Mouse (Mus musculus) left cerebral cortex, postnatal 10 days (tissue): ENCODE results near the gene Gm42420. TPM values are rescaled to one million over a fixed set of nuclear protein-coding genes. Genes with fewer than 3 reads are reported as not detected.

Experiments
- DNase-seq, 2 experiments: peaks; one replicate each; pipeline ENCODE4 v3.0.0; 2021 to 2022; ENCODE audit warnings: low spot score in 2 of 2, mixed read lengths in 1 of 2; ENCODE audit errors: extremely low spot score in 1 of 2
- intact Hi-C: fragments of 180-260 bp; cut with DNase I; formaldehyde crosslinking; loops from one replicate; pipeline ENCODE4 v1.15.1; 2025
- total RNA-seq, 2 experiments: library from RNA; stranded (reverse); gene quantifications; 2 replicates each; pipeline ENCODE4 v1.2.3; 2021

Gene Gm42420
- total RNA-seq: not detected

DNA sequence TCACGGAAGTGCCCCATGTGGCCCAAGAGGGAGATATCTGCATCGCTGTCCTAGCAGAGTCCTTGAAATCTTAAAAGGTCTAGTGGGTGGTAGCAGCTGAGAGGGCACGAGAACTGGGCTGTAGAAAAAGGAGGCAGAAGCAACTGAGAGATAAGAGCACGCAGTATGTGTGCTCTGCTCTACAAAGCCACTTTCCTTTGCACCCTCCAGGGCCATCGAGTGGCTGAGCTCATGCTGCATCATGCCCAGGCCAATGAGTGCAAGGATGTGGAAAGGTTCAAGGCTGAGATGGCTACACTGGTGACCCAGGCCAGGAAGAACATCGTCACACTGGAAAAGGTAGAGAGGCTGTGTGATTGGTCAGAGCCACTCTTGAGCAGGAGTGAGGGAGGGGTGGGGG, at the start of gene Gm42420:
Gene Gm42420, plus strand, starts transcription at position 237 of the 400 bp plus-strand sequence.
- DNase-seq: no peak
- intact Hi-C loops: no loop called here

DNA sequence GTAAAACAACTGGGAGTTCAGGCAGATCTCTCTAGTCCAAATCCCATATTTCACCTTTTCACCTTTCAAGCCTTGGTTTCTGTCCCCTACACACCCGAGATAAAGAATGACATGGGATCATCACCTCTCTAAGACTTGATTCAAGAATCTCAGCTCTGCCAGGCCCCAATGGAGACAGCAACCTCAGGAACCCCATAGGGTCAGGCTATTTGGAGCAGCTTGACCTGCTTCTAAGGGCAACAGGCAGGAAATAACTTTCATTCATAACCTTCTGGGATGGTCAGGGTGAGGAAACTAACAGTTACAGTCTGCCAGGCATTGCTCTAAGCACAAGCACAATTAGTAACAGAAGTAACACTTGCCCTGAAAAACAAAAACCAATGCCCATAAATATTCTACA, 48.9 kb upstream of the Gm42420 start:
- intact Hi-C loops: no loop called here
- no peak for DNase-seq

DNA sequence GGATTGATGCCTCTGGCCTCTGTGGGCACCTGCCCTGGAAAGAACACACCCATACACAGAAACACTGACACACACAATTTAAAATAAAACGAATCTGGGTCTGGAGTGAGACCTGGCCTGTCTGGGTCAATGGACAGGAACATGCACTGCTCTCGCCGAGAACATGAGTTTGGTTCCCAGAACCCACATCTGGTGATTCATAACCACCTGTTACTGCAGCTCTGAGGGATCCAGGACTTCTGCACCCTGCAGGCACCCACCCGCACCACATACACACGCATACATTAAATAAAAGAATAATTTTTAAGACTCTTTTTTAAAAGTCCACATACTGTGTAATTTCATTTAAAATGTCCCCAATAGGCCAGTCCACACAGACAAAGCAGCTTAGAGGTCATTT, 48.3 kb upstream of the Gm42420 start:
- DNase-seq: no peak
- intact Hi-C loops: no loop called here

DNA sequence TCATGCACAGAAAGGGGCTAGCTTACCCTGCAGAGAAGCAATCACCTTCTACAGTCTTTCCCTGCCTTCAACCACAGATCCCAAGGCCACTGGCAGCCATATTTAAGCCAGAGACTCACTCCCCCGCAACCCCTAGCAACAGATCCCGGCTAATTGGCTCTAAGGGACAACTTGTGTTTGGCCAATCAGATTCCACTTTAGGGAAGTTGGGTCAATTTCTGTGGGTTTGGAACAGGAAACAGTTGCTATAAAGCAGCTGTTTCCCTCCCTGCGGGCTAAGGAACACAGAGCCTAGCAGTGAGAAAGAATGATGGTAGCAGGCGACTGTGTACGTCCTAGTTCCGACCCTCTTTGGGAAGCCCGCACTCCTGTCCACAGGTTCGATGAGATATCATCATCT, 47.3 kb upstream of the Gm42420 start:
- intact Hi-C loops: no loop called here

DNA sequence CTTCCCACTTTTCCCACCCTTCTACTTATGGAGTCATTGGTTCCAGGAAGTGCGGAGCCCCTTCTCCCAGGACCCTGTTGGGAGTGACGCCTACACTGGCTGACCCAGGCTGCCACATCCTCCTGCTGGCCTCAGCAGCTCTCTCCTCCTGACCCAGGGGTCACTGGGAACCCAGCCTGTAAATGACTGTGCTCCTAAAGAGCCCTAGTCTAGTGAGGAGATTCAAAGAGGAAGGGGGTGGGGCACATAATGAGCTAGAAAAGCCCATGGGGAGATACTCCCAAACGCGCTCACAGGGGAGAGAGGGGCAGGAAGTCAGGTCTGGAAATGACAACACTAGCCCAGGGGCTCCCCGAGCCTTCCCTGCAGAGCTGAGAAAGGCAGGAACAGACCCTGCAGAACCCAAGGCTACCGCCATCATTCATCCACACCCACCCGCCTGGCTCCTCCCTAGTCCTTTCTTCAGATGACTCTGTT, 45.8 kb upstream of the Gm42420 start:
- intact Hi-C loops: no loop called here
- DNase-seq: peak in 1 of 2 experiments; percentile 77

More for the DNA sequence above, 47.3 kb upstream of the Gm42420 start:
- DNase-seq: no peak

DNA sequence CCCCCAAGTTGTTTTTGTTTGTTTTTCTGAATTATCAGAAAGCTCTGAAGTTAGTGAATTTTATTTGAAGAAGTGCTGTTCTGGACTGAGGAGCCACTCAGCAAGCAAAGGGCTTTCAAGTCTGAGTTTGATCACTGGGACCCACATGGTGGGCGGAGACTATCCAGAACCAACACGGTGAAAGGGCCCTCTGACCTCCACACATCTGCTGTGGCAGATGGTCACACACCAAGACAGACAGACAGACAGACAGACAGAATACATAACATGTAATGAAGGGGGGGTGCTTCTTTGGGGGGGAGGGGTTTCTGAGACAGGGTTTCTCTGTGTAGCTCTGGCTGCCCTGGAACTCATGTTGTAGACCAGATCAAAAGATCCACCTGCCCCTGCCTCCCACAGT, 45.0 kb upstream of the Gm42420 start:
- intact Hi-C loops: no loop called here
- no peak for DNase-seq

DNA sequence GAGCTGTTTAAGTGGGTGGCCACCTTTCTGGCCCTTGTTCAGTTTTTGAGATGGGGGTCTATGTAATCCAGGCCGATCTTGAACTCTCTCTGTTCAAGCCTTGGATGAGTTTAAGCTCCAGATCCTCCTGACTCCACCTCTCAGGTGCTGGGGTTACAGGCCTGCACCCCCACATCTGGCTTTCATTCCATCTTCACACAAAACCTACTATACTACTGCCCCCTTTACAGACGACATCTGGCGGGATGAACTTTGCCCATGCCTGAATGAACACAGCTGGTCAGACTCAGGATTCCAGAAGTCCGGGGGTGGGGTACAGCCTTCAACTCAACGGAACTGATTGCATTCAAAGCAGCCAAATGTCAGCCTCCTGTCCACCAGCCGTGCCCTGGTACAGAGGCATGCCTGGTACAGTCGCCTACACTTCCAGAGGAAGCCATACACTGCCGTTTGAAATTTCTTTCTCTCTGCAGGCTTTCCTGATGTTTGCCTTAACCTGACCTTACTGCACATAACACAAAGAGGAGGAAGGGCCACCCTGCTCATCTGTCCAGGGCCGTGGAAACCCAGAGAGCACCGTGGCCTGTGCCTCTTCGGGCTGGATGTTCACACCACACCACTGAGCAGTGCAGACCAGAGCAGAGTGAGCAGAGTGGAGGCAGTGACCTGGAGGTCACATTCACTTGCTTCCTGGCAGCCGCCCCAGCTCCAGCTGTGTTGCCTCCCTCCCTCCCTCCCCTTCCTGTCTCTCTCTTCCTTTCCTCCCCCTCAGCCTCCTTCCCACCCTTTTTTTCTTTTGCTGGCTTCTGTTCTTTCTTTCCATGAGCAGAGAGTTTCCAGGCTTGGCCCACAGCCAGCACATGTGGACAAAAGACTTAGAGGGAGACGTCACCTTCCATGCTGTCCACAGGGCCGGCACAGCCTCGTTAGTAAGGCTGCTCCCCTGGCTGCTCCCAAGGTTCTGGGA, 42.6 kb upstream of the Gm42420 start:
- DNase-seq: peak; percentile 53 to 91
- intact Hi-C loops: no loop called here

DNA sequence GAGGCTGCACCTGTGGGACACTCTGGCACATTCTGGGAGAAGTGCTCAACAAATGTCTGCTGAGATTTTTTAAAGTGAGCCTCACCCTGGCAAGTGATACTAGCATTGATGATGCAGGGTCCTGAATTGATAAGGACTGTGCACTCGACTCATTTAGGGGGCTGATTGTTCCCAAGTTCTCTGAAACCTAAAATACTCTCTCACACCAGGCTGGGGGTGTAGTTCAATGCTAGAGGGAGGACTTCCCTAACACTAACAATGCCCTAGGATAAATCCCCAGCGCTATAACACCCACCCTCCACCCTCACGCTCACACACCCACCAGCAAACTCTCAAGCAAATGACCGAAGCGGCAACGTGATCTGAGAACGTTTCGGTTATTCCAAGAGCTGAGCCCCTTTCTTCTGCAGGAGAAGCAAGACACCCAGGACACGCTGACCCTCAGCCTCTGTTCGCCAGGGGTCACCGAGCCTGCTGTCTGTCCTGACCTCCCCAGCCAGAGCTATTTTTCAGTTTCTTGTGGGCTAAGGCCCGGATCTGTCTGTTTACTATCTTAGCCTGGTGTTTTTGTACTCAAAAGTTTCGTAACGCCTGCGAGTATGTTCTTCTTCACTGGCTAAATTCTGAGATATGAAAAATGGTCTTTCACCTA, 41.7 kb upstream of the Gm42420 start:
- intact Hi-C loops: no loop called here
- DNase-seq: no peak

DNA sequence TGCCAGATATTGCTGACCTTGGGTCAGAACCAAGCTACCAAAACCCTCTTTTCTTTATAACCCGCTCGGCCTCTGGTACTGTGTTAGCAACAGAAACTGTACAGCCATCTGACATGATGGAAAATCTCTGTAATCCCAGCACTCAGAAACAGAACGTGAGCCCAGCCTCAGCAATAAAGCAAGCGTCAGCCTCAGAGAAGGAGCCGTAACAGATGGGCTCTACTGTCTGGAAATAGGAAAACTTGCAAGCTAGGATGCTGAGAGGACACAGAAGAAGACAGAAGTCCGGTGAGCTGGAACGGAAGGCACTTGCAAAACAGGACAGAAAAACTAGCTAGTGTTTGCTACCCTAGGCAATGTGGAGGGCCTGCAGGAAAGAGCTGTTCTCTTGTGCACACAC, 40.1 kb upstream of the Gm42420 start:
- intact Hi-C loops: no loop called here
- DNase-seq: no peak

DNA sequence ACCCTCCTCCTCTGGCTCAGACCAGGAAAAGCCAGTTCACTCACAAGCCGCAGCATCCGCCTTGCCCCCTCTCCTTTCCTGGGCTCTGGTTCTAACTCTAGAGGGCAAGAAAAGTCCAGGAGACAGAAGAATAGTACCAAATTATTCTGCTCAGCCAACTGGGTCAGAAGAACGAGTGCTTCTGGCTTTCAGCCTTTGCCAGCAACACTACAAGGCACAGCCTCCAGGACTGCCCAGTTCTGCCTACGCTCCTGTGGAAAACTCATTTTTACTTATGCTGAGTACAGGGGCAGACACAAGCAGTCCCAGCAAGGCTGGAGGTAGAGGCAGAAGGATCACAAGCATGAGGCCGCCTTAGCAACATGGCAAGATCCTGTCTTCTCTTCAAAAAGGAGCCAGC, 37.5 kb upstream of the Gm42420 start:
- intact Hi-C loops: no loop called here
- no peak for DNase-seq

DNA sequence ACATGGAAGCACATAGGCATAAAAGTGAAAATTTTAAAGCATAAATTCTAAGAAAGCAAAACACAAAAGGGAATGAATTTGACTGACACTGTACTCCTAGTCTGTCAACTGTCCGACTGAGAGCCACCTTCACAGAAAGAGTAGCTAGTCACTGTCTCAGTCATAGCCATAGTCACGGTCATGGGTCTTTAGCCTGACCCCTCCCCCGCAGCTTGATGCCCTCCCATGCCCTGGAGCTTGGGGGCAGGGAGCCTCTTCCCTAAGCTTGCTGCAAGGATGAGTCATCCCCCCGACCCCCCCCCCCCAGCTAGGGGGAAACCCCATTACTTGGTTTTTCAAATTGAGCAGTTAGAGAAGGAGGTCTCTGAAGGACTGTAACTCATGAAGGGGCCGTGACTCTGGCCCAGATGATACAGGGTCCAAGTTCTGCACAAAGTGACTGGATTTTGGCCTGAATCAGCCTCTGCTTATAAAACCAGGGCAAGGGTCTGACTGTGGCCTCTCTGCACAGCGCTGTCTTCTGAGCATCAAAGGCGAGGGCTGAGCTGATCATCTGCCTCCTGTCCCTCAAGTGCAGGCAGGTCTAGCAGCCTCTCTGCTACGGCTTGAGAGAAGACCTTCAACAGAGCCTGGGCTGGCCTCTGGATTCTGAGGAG, 33.4 kb upstream of the Gm42420 start:
- intact Hi-C loops: no loop called here

DNA sequence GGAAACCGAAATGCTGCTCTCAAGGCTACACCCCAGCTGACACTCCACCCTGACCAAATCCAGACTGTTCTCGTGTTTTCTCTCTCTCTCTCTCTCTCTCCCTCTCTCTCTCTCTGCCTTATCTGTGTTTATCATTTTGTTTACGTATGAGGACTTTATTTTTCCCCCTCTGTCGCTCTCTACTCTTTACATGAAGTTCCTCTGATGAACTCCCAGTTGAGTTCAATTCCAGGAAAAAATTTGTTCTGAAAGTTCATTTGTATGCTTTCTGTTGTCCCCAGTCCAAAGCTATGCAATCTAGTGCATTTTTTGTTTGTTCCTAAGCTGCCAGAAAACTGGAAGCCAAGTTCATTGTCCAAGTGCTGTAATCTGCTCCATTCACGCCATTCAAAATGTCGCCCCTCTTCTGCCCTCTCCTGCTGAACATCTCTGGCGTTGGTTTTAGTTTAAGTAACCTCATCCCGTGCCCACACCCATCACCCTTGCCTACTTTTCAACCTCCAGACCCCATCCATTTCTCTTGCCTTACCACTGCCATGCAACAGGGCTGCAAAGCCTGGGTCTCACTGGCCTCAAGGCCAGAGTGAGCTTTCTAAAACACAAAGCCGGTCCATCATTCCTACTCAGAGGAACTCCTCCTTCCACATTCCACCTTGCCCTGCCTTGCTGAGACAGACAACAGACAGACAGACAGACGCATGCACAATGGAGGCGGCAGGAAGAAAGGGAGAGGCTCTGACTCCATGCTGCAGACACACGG, 30.5 kb upstream of the Gm42420 start:
- intact Hi-C loops: loop anchor here (5.0 kb wide), 1 partner anchor 43 kb away; no protein-coding TSS in a partner anchor
- no peak for DNase-seq

More for the DNA sequence above, 33.4 kb upstream of the Gm42420 start:
- no peak for DNase-seq

DNA sequence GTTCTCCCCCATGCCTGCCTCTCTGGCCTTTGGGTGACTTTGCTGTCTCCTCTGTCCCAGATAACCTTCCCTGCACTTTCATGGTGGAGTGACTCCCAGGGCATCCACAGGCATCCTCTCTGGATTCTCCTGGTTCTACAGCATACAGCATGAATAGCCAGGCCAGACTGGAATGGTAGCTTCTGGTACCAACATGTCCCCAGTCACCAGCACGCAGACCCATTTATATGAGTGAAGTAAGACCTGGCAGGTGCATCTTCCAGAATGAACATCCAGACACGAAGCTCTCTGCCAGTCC, 30.0 kb upstream of the Gm42420 start:
- DNase-seq: no peak
- intact Hi-C loops: loop anchor here (5.0 kb wide), 1 partner anchor 43 kb away; no protein-coding TSS in a partner anchor

DNA sequence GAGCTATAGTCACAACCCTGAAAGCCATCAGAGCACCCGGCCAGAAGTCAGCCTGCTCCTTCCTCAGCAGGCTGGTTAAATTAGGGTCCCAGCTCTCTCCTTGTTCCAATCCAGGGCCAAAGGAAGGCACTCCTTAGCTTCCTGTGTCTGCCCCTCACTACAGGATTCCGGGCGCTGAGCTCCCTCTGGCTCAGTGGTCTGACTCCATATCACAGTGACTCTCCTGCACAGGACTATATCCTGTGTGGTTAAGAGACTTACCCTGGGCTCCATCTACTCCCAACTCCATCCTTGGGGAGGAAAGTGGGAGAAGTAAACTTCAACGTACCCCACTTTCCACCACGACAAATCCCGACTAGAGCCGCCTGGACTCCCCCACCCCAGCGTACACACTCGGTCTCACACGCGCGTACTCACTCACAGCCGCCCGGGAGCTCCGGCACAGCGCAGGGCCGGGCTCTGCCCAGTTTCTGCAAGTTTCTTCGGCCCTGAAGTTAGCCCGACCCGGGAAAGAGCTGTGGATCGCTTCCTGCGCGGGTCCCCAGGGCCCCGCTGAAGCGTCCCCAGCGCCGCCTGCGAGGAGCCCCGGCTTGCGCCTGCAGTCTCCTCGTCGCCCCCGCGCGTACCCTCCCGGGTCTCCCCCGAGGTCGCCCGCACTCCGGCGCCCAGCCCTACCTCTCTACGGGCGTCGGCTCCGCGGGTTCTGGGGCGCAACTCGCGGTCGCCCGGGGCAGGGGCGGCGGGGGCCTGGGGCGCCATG, 28.5 kb upstream of the Gm42420 start:
- DNase-seq: peak in 1 of 2 experiments; percentile 51

DNA sequence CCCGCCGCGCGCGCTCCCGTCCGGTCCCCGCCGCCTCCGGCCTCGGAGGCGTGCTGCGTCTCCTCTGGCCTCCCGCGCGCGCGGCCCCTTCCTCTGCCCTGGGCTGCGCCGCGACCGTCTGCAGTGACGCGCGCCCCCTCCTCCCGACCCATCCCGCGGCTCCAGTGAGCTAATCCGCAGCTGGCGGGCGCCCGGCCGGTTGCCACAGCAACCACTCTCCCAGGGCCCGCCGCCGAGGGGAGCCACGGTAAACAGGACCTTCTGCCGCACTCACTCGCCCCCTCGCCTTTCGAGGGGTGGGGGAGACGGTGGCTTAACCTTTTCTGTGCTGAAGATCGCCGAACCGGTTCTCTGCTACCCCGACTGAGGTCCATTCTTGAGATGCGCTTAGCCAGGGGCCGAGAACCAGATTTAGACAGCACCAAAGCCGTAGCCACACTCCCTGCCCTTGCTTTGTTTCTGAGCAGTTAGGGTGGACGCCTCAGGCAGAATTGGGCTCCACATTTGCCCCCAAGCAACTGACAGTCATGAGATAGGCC, 27.8 kb upstream of the Gm42420 start, which contains the start of gene Dennd2a:
Gene Dennd2a, minus strand, starts transcription at position 145 of the 539 bp plus-strand sequence.
- intact Hi-C loops: loop anchor here (5.0 kb wide), 1 partner anchor 45 kb away; no protein-coding TSS in a partner anchor
- DNase-seq: peak; percentile 84 to 95

More for the DNA sequence above, 28.5 kb upstream of the Gm42420 start:
- intact Hi-C loops: loop anchor here (5.0 kb wide), 1 partner anchor 45 kb away; no protein-coding TSS in a partner anchor

DNA sequence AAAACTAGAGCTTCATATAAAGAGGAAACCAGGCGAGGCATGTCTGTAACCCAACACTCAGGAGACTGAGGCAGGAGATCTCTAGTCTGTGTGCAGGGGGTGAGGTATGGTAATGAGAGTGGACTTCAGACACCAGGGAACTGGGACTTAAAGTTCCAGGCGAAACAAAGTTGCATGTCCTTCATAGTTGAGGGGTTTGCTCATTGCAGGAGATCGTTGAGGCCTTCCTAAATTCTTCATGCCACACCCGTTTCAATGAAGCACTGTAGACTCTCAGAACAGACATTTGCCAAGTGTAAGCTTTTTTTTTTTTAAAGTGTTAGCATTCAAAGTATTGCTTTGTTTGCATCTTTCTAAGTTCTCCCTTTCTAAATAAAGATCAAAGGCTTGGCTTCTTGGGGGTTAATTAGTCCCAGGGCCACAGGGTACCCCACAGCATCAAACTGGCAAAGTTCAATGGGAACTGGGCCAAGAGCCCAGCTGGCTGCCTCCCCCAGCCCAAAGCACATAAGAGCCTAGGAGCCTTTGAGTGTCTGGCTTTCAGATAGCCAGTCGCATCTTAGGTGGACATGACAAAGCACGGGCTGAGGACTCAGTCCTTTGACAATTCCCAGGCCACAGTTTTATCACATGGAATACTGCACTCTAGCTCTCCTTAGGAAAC, 26.1 kb upstream of the Gm42420 start:
- no peak for DNase-seq
- intact Hi-C loops: loop anchor here (5.0 kb wide), 1 partner anchor 47 kb away; no protein-coding TSS in a partner anchor
